Mouse (Mus musculus): Measurements from ENCODE around the gene Cox15. TPM values are rescaled to one million over a fixed set of nuclear protein-coding genes. Genes with fewer than 3 reads are reported as not detected.

The Cox15 gene
- total RNA-seq, 2 experiments from 2014 or later: 34.9 to 44.9 TPM

- no peak for DNase-seq
Observed at GRCm38 (mm10) chr19:43704787-43705497, 47.9 kb downstream of the Cox15 start.

GRCm38 (mm10) chr19:43704211-43704610 is 48.6 kb downstream of the Cox15 start:
- no peak for DNase-seq

GRCm38 (mm10) chr19:43699763-43700155 is 53.0 kb downstream of the Cox15 start:
- DNase-seq: no peak

GRCm38 (mm10) chr19:43699021-43699762 is 53.6 kb downstream of the Cox15 start:
- no peak for DNase-seq

DNA sequence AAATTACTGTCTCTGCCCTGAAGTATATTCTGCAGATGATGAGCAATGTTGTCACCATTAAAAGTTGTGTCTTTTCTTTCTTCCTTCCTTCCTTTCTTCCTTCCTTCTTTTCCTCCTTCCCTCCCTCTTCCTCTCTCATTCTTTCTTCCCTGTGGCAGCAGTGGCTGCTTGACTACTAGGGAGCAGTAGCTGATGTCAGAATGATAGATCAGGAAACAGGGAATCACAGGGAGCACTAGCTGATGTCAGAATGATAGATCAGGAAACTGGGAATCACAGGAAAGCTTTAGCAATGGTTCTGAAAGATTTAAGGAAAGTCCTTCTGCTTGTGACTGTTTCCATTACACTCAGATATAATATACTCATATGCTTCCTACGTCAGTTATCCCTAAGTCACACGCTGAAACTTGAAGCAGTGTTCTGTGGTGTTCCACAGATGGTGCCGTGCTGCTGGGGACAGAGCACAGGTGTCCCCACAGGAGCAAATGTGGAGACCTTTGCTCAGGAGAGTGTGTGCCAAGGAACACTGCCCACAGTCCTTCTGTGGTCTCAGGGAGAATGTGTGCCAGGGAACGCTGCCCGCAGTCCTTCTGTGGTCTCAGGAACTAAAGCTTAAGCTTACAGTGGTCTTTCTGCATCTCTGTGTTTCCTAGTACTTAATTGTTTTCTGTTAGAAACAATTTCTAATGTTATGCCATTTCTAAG is 55.0 kb downstream of the Cox15 start:
- no peak for DNase-seq

DNA sequence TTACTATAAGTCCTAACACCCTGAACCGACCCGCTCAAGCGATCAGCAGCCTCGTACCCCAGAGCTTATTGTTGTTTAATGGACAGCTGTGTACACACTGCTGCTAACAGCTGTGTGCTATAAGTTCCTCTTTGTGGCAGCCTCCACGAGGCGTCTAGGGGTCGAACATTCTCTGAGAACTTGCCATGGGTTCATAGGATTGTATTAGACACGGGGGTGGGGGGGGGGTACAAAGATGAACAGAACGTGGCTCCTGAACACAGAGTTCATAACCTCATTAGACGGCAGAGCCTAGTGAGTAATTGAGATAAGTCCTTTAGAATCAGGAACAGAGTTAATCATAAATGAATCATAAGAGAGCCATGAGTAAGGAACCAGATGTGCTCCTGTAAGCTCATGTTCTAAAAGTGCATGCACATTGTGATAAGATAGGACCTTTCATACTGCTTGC is 57.3 kb downstream of the Cox15 start:
- DNase-seq: no peak

- DNase-seq: no peak
Observed at GRCm38 (mm10) chr19:43692815-43693214, 60.0 kb downstream of the Cox15 start.

DNA sequence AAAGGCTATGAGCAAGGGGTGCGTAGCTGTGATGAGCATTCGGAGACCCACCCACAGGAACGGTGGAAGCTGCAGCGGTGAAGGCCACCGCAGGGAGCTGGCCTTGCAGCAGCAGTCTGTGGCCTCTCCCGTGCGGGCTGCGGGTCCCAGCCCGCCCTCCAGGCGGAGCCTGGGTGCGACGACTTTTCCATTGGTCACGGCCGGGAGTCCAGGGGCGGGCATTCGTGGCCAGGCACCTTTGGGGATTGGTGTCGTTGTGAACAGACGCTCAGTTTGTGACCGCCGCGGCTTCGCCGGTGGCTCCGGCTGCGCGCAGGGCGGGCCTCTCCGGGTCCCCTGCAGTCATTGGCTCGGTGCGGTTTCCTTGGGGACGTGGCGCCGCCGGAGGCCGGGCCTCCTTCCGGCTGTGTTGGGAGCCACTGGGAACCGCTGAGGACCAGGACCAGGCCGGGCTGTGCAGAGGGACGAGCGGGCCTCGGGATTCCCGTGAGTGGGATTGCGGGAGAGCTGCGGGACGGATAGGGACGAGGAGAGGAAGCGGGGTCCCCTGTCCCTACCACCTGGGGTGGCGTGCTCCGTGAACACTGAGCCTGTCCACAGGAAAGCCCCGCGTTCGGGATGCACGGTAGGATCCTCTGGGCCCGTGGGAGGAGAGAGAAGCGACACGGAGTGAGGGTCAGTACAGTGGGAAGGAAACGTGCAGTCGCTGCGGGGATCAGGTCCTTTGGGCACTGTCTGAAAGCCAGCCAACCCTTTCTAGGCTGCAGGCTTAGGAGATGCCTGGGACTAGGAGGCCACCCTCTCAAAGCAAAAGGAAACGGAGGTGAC is 63.2 kb downstream of the Cox15 start, which contains the start of gene Entpd7:
Gene Entpd7, plus strand, starts transcription at position 254 of the 828 bp plus-strand sequence.
- peak; percentile 98 for DNase-seq

Other genes starting within 250 kb of the Cox15 start
- 100 to 1,000 TPM in 1 of 2 experiments, 10 to 100 TPM in 1; 83.4 to 147 TPM for gene Got1, start 228.4 kb downstream of the Cox15 start, total RNA-seq (2021)
- gene Nkx2-3, start 140.7 kb downstream of the Cox15 start, total RNA-seq (2021): under 1 TPM in 1 of 2 experiments, not detected in 1; 0.12 TPM
- gene Slc25a28, start 78.1 kb downstream of the Cox15 start, total RNA-seq (2021): 10 to 100 TPM; 54.9 to 59.2 TPM
- 10 to 100 TPM; 14.2 to 15.5 TPM for gene Entpd7, start 63.3 kb downstream of the Cox15 start, total RNA-seq (2021)
- gene Cutc, start within 50 bp of the Cox15 start, total RNA-seq (2021): 10 to 100 TPM; 15.7 to 18.7 TPM
- 10 to 100 TPM; 10.9 to 25.0 TPM for gene Abcc2, start 29.2 kb upstream of the Cox15 start, total RNA-seq (2021)
- gene Dnmbp, start 187.2 kb upstream of the Cox15 start, total RNA-seq (2021): 10 to 100 TPM; 13.9 to 19.0 TPM
- 10 to 100 TPM; 18.5 to 45.6 TPM for gene Cpn1, start 233.6 kb upstream of the Cox15 start, total RNA-seq (2021)